Mouse (Mus musculus) brain, embryonic 14.5 days (tissue): ENCODE measurements around the gene 5730522E02Rik.

ENCODE experiments used
- CTCF ChIP-seq: fragments of 200-500 bp; IDR thresholded peaks from 2 replicates; pipeline ENCODE4 v1.5.1; 2012; ENCODE audit warnings: inconsistent platforms, mild to moderate bottlenecking, moderate library complexity, borderline replicate concordance; ENCODE audit not compliant: insufficient read depth, insufficient read length; ENCODE audit errors: extremely low read depth
- POLR2A ChIP-seq: fragments of 200-500 bp; IDR thresholded peaks from 2 replicates; pipeline ENCODE4 v1.6.1; 2012; ENCODE audit warnings: mild to moderate bottlenecking, inconsistent platforms, borderline replicate concordance; ENCODE audit not compliant: poor library complexity, insufficient read depth, insufficient read length, severe bottlenecking; ENCODE audit errors: extremely low read depth

GRCm38 (mm10) chr11:26210582-26211180 lies at the start of gene 5730522E02Rik:
- no peak for TF ChIP-seq CTCF
- no peak for TF ChIP-seq POLR2A
